Mouse (Mus musculus): ENCODE results near the gene Cnst. TPM values are rescaled to one million over a fixed set of nuclear protein-coding genes. Genes with fewer than 3 reads are reported as not detected.

Gene Cnst
- polyA plus RNA-seq, 2 experiments: 9.5 to 10.2 TPM

- WGBS (ENCODE audit: insufficient replicate concordance): 15% methylated on average over 5 of the region's 5 CpGs
- TF ChIP-seq EP300 (IDR thresholded peaks at IDR 0.05; ENCODE audit: low read depth): no peak
- no peak for TF ChIP-seq CTCF (IDR thresholded peaks at IDR 0.05; ENCODE audit: low read depth)
- Histone ChIP-seq H3K27me3 (ENCODE audit: control insufficient read depth, insufficient read depth, low read length) (no peaks in the 10 kb centered on the region), H3K9ac (replicated peaks) (peak overlapping the region; percentile 82), H3K4me3 (ENCODE audit: insufficient read depth in 1 of 2, low read depth in 2 of 2, low read length in 2 of 2) (peak overlapping the region; percentile 83 to 90), H3K36me3 (replicated peaks; ENCODE audit: control insufficient read depth, insufficient read depth, low read depth) (no peaks in the 10 kb centered on the region; the same call in 1 of the 2 replicates), H3K4me2 (ENCODE audit: low read depth) (peak overlapping the region; percentile 82), H3K27ac (peak overlapping the region; percentile 27; the same call in 1 of the 2 replicates), H3K4me1 (replicated peaks; ENCODE audit: control insufficient read depth in 2 of 2, insufficient read depth in 2 of 2, low read length in 1 of 2) (peaks cover 31 to 32% of the 10 kb centered on the region in 2 experiments), H3K9me3 (ENCODE audit: control insufficient read depth, low read length) (no peaks in the 10 kb centered on the region)
- DNase-seq (ENCODE audit: low read depth in 3 of 3, low spot score in 3 of 3) (no peak), ATAC-seq (ENCODE audit: insufficient read depth) (no peak)
These were observed 1.0 kb downstream of the Cnst start for GRCm38 (mm10) chr1:179547176-179547575.

GRCm38 (mm10) chr1:179548220-179548619, 2.0 kb downstream of the Cnst start:
- peaks cover 41 to 42% of the 10 kb centered on the region in 2 experiments for H3K4me1 ChIP-seq (replicated peaks; ENCODE audit: control insufficient read depth in 2 of 2, insufficient read depth in 2 of 2, low read length in 1 of 2)
- H3K4me3 ChIP-seq (ENCODE audit: insufficient read depth in 1 of 2, low read depth in 2 of 2, low read length in 2 of 2): peak overlapping the region; percentile 1 to 90; a peak in 2 of 4 replicates

GRCm38 (mm10) chr1:179548996-179549752, 3.0 kb downstream of the Cnst start:
- 81% methylated on average over 5 of the region's 5 CpGs for WGBS (ENCODE audit: insufficient replicate concordance)
- H3K4me1 ChIP-seq (replicated peaks; ENCODE audit: control insufficient read depth in 2 of 2, insufficient read depth in 2 of 2, low read length in 1 of 2): peaks cover 49 to 50% of the 10 kb centered on the region in 2 experiments
- H3K4me3 ChIP-seq (ENCODE audit: insufficient read depth in 1 of 2, low read depth in 2 of 2, low read length in 2 of 2): no peak overlapping the region
- peak overlapping the region; percentile 4 for H3K27ac ChIP-seq
- TF ChIP-seq CTCF (IDR thresholded peaks at IDR 0.05; ENCODE audit: low read depth) (no peak), EP300 (IDR thresholded peaks at IDR 0.05; ENCODE audit: low read depth) (no peak)
- no peaks in the 10 kb centered on the region; the same call in 1 of the 2 replicates for H3K36me3 ChIP-seq (replicated peaks; ENCODE audit: control insufficient read depth, insufficient read depth, low read depth)
- no peaks in the 10 kb centered on the region for H3K9me3 ChIP-seq (ENCODE audit: control insufficient read depth, low read length)
- peak overlapping the region; percentile 1 for H3K4me2 ChIP-seq (ENCODE audit: low read depth)
- DNase-seq (ENCODE audit: low read depth in 3 of 3, low spot score in 3 of 3) (no peak), ATAC-seq (ENCODE audit: insufficient read depth) (no peak)
- 0 out of 2 replicates have a peak overlapping the region, but pooled peaks have one; percentile 29 for H3K9ac ChIP-seq (replicated peaks)
- no peaks in the 10 kb centered on the region for H3K27me3 ChIP-seq (ENCODE audit: control insufficient read depth, insufficient read depth, low read length)

More at GRCm38 (mm10) chr1:179548220-179548619, 2.0 kb downstream of the Cnst start:
- Histone ChIP-seq H3K27me3 (ENCODE audit: control insufficient read depth, insufficient read depth, low read length) (no peaks in the 10 kb centered on the region), H3K9me3 (ENCODE audit: control insufficient read depth, low read length) (no peaks in the 10 kb centered on the region), H3K36me3 (replicated peaks; ENCODE audit: control insufficient read depth, insufficient read depth, low read depth) (no peaks in the 10 kb centered on the region; the same call in 1 of the 2 replicates), H3K4me2 (ENCODE audit: low read depth) (peak overlapping the region; percentile 82), H3K27ac (no peak overlapping the region), H3K9ac (replicated peaks) (peak overlapping the region; percentile 82; the same call in 1 of the 2 replicates)
- no peak for DNase-seq (ENCODE audit: low read depth in 3 of 3, low spot score in 3 of 3)
- TF ChIP-seq CTCF (IDR thresholded peaks at IDR 0.05; ENCODE audit: low read depth) (no peak), EP300 (IDR thresholded peaks at IDR 0.05; ENCODE audit: low read depth) (no peak)
- ATAC-seq (ENCODE audit: insufficient read depth): no peak
- WGBS (ENCODE audit: insufficient replicate concordance): 79% methylated on average over 11 of the region's 11 CpGs

DNA sequence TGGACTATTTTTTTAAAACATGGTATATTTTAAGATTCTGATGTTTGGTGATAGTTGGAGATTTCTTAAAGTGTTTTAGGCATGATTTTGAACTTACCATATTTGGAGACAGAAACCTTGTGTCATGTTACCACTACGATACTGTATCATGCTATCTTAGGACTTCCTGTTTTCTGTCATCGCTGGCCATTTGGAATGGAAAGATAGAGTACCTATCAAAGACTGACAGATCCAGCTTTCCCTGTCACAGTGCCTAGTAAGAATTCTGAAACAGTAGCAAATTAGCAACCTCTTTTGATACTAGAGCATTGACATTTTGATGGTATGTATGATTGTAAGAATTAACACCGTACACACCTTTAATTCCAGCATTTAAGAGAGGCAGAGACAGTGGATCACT, 5.2 kb downstream of the Cnst start:
- H3K27ac ChIP-seq: peak overlapping the region; percentile 90
- H3K4me2 ChIP-seq (ENCODE audit: low read depth): peak overlapping the region; percentile 74
- H3K4me1 ChIP-seq (replicated peaks; ENCODE audit: control insufficient read depth in 2 of 2, insufficient read depth in 2 of 2, low read length in 1 of 2): peaks cover 42 to 47% of the 10 kb centered on the region in 2 experiments
- WGBS (ENCODE audit: insufficient replicate concordance): 16% methylated on average over 3 of the region's 3 CpGs
- peak; percentile 74 for ATAC-seq (ENCODE audit: insufficient read depth)
- peak; percentile 79 to 85 (median 82) for DNase-seq (ENCODE audit: low read depth in 3 of 3, low spot score in 3 of 3)
- TF ChIP-seq EP300 (IDR thresholded peaks at IDR 0.05; ENCODE audit: low read depth) (peak; percentile 93), CTCF (IDR thresholded peaks at IDR 0.05; ENCODE audit: low read depth) (no peak)
- H3K36me3 ChIP-seq (replicated peaks; ENCODE audit: control insufficient read depth, insufficient read depth, low read depth): no peaks in the 10 kb centered on the region; the same call in 1 of the 2 replicates
- no peaks in the 10 kb centered on the region for H3K27me3 ChIP-seq (ENCODE audit: control insufficient read depth, insufficient read depth, low read length)
- H3K9ac ChIP-seq (replicated peaks): peak overlapping the region; percentile 58
- no peaks in the 10 kb centered on the region for H3K9me3 ChIP-seq (ENCODE audit: control insufficient read depth, low read length)
- peak overlapping the region in 1 of 2 experiments; percentile 35; a peak in 2 of 4 replicates for H3K4me3 ChIP-seq (ENCODE audit: insufficient read depth in 1 of 2, low read depth in 2 of 2, low read length in 2 of 2)

- Histone ChIP-seq H3K4me2 (ENCODE audit: low read depth) (peak overlapping the region; percentile 74), H3K27me3 (ENCODE audit: control insufficient read depth, insufficient read depth, low read length) (no peaks in the 10 kb centered on the region), H3K4me1 (replicated peaks; ENCODE audit: control insufficient read depth in 2 of 2, insufficient read depth in 2 of 2, low read length in 1 of 2) (peaks cover 42 to 47% of the 10 kb centered on the region in 2 experiments), H3K27ac (peak overlapping the region; percentile 90), H3K9me3 (ENCODE audit: control insufficient read depth, low read length) (no peaks in the 10 kb centered on the region), H3K9ac (replicated peaks) (peak overlapping the region; percentile 58), H3K36me3 (replicated peaks; ENCODE audit: control insufficient read depth, insufficient read depth, low read depth) (no peaks in the 10 kb centered on the region; the same call in 1 of the 2 replicates), H3K4me3 (ENCODE audit: insufficient read depth in 1 of 2, low read depth in 2 of 2, low read length in 2 of 2) (no peak overlapping the region; a peak in 1 of 4 replicates)
- ATAC-seq (ENCODE audit: insufficient read depth): peak; percentile 9; the same call in 1 of the 2 replicates
- TF ChIP-seq EP300 (IDR thresholded peaks at IDR 0.05; ENCODE audit: low read depth): no peak
- no peak for TF ChIP-seq CTCF (IDR thresholded peaks at IDR 0.05; ENCODE audit: low read depth)
- DNase-seq (ENCODE audit: low read depth in 3 of 3, low spot score in 3 of 3): no peak
- 56% methylated on average over 4 of the region's 4 CpGs for WGBS (ENCODE audit: insufficient replicate concordance)
These were observed 5.8 kb downstream of the Cnst start for GRCm38 (mm10) chr1:179551921-179552320.

All from liver, embryonic 14.5 days (tissue).